ENCODE assay signal across 20 mouse cellular contexts in the genomic region with DNA sequence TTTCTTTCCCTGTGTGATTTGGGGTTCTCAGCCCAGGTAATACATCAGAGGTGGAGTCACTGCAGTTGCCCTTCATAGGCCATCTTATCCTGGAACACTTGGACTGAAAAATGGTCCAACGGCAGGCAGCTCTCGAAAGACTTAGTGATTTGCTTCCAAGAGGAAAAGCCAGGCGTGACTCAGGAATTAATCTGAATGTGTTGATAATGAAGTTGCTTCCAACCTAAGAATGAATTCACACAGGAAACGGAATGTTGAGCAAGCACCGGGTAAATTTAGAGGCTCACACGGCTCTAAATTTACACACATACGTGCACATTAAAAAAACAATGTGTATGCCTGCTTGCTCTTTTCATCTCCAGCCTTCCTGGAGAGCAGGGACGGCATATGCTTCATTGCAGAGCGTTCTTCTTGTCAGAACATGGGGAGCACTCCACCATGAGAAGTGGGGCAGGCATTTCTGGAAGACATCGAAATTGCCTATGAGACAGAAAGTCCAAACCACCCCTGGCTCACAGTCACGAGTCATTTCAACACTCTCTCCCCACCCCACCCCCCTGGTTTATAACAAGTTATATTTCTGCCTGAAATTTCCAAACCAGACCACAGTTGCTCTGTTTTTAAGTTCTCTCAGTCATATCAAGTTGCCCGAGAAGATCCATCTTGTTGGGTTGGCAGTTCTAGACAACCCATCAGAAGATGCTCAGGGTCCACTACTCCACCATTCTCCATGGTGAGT.
DNase-seq lines count a peak whose midpoint lies in the region; ATAC-seq and TF ChIP-seq lines count a peak whose summit lies in the region.
"Had no signal": no experiment of that assay in that cellular context is flagged by ENCODE, and none has a peak within 500 bp of the region (broad histone marks: within the 10 kb centered on the region; RNA-seq: fewer than 3 reads in every experiment).

No protein-coding gene starts in this region.

- 57% methylated on average over 12 of the region's 12 CpGs for WGBS in heart, embryonic 12.5 days
- WGBS in embryonic facial prominence, embryonic 10.5 days: 89% methylated on average over 12 of the region's 12 CpGs

- no peak overlapping the region for H3K27ac ChIP-seq in heart, embryonic 12.5 days (ENCODE audit: poor library complexity, severe bottlenecking)
- H3K27ac ChIP-seq in left cerebral cortex, adult 2 months: no peak overlapping the region
- no peak overlapping the region for H3K27ac ChIP-seq in embryonic facial prominence, embryonic 10.5 days (replicated peaks)
- H3K27ac ChIP-seq: embryonic facial prominence, embryonic 12.5 days; forebrain, embryonic 10.5 days; lung, embryonic 15.5 days had no signal

- peak; percentile 90 for DNase-seq in heart, adult 11 months
- peak; percentile 2 to 3 for DNase-seq in left cerebral cortex, adult 18-20 months (ENCODE audit: low spot score in 2 of 2)
- no peak for DNase-seq in left cerebral cortex, adult 2 months (ENCODE audit: extremely low spot score in 1 of 2, low spot score in 2 of 2)
- peak; percentile 11 for DNase-seq in right cerebral cortex, adult 18-20 months
- DNase-seq in right cerebral cortex, postnatal 4 days: no peak
- peak; percentile 7 for DNase-seq in right cerebral cortex, postnatal 25 days
- no peak for DNase-seq in embryonic facial prominence, embryonic 10.5 days (ENCODE audit: low spot score)
- DNase-seq: B cell, adult 2 months; cerebellum, adult 11 months; cerebellum, postnatal 36 days; kidney, adult 11 months; kidney, postnatal 14 days; layer of hippocampus, postnatal 36 days; liver; thymus, adult 18-20 months had no signal

- no peak overlapping the region for H3K4me3 ChIP-seq in heart, embryonic 12.5 days
- H3K4me3 ChIP-seq in left cerebral cortex, adult 2 months: no peak overlapping the region
- no peak overlapping the region for H3K4me3 ChIP-seq in embryonic facial prominence, embryonic 10.5 days
- H3K4me3 ChIP-seq: embryonic facial prominence, embryonic 12.5 days; forebrain, embryonic 10.5 days; lung, embryonic 15.5 days had no signal

- no peaks in the 10 kb centered on the region for H3K36me3 ChIP-seq in heart, embryonic 12.5 days
- H3K36me3 ChIP-seq in embryonic facial prominence, embryonic 10.5 days (replicated peaks): no peaks in the 10 kb centered on the region
- H3K36me3 ChIP-seq: embryonic facial prominence, embryonic 12.5 days; forebrain, embryonic 10.5 days; lung, embryonic 15.5 days had no signal

- no peak overlapping the region for H3K9ac ChIP-seq in heart, embryonic 12.5 days
- H3K9ac ChIP-seq: embryonic facial prominence, embryonic 12.5 days; hindbrain, embryonic 14.5 days; lung, embryonic 15.5 days had no signal

- no peak for ATAC-seq in heart, embryonic 12.5 days (ENCODE audit: insufficient number of reproducible peaks, low FRiP score)

- H3K9me3 ChIP-seq in heart, embryonic 12.5 days (replicated peaks): no peaks in the 10 kb centered on the region
- no peaks in the 10 kb centered on the region for H3K9me3 ChIP-seq in embryonic facial prominence, embryonic 10.5 days
- H3K9me3 ChIP-seq: embryonic facial prominence, embryonic 12.5 days; forebrain, embryonic 10.5 days; lung, embryonic 15.5 days had no signal

- H3K4me1 ChIP-seq in heart, embryonic 12.5 days (replicated peaks): 0 out of 2 replicates have a peak, but pooled peaks cover 4% of the 10 kb centered on the region
- peaks cover 5% of the 10 kb centered on the region for H3K4me1 ChIP-seq in embryonic facial prominence, embryonic 10.5 days
- H3K4me1 ChIP-seq: embryonic facial prominence, embryonic 12.5 days; forebrain, embryonic 10.5 days; lung, embryonic 15.5 days had no signal

- no peaks in the 10 kb centered on the region for H3K27me3 ChIP-seq in heart, embryonic 12.5 days (replicated peaks)
- H3K27me3 ChIP-seq in embryonic facial prominence, embryonic 10.5 days (replicated peaks; ENCODE audit: low read depth, poor library complexity, severe bottlenecking): no peaks in the 10 kb centered on the region
- H3K27me3 ChIP-seq: embryonic facial prominence, embryonic 12.5 days; lung, embryonic 15.5 days had no signal

- no peak for TF ChIP-seq CTCF in left cerebral cortex, adult 2 months (IDR thresholded peaks at IDR 0.05)

- no peak overlapping the region for H3K4me2 ChIP-seq in heart, embryonic 12.5 days
- H3K4me2 ChIP-seq: embryonic facial prominence, embryonic 12.5 days; hindbrain, embryonic 14.5 days; lung, embryonic 15.5 days had no signal

- intact Hi-C loops in left cerebral cortex, adult 2 months (cut with DNase I): no loop called here

Comparison
In these comparisons a context has a peak if more than half of its experiments do, and no peak if none do; other contexts are left out.
1. DNase-seq: peak in heart, adult 11 months (single experiment), left cerebral cortex, adult 18-20 months (2 of 2), right cerebral cortex, adult 18-20 months (single experiment) and right cerebral cortex, postnatal 25 days (single experiment); none in left cerebral cortex, adult 2 months (0 of 2), right cerebral cortex, postnatal 4 days (single experiment) and embryonic facial prominence, embryonic 10.5 days (single experiment).